Mouse (Mus musculus) spleen, postnatal 4 days (tissue): ENCODE measurements around the gene Slc5a11.
A peak's percentile ranks its signal among the peaks of the same experiment; 100 is the strongest.

Experiments
- DNase-seq, 2 experiments: peaks; one replicate each; pipeline ENCODE4 v3.0.0; 2022; ENCODE audit warnings: low spot score in 2 of 2

The Slc5a11 gene

GRCm38 (mm10) chr7:123212316-123212715 is 2.3 kb upstream of the Slc5a11 start:
- no peak for DNase-seq

GRCm38 (mm10) chr7:123215138-123215537 is 558 bp downstream of the Slc5a11 start:
- no peak for DNase-seq

GRCm38 (mm10) chr7:123217448-123218354 is 3.1 kb downstream of the Slc5a11 start:
- DNase-seq, result no peak

GRCm38 (mm10) chr7:123218620-123219019 is 4.0 kb downstream of the Slc5a11 start:
- DNase-seq, result no peak

GRCm38 (mm10) chr7:123219781-123220632 is 5.4 kb downstream of the Slc5a11 start:
- no peak for DNase-seq

- DNase-seq, result no peak
These were observed 6.0 kb downstream of the Slc5a11 start for GRCm38 (mm10) chr7:123220633-123220942.

- DNase-seq, result no peak
These were observed 9.5 kb downstream of the Slc5a11 start for GRCm38 (mm10) chr7:123224076-123224475.

GRCm38 (mm10) chr7:123225159-123225558 is 10.6 kb downstream of the Slc5a11 start:
- no peak for DNase-seq

GRCm38 (mm10) chr7:123235449-123235848 is 20.9 kb downstream of the Slc5a11 start:
- peak in 1 of 2 experiments; percentile 68 for DNase-seq

- DNase-seq, result no peak
These were observed 24.0 kb downstream of the Slc5a11 start for GRCm38 (mm10) chr7:123238621-123239020.

GRCm38 (mm10) chr7:123240064-123240463 is 25.5 kb downstream of the Slc5a11 start:
- DNase-seq, result no peak

GRCm38 (mm10) chr7:123242241-123242640 is 27.7 kb downstream of the Slc5a11 start:
- no peak for DNase-seq

GRCm38 (mm10) chr7:123244833-123245232 is 30.3 kb downstream of the Slc5a11 start:
- DNase-seq, result no peak

GRCm38 (mm10) chr7:123246504-123247084 is 32.0 kb downstream of the Slc5a11 start:
- no peak for DNase-seq

- no peak for DNase-seq
These were observed 33.6 kb downstream of the Slc5a11 start for GRCm38 (mm10) chr7:123248166-123248565.

GRCm38 (mm10) chr7:123251343-123251742 is 36.8 kb downstream of the Slc5a11 start:
- DNase-seq, result no peak

- DNase-seq, result no peak
These were observed 38.8 kb downstream of the Slc5a11 start for GRCm38 (mm10) chr7:123253396-123253795.

GRCm38 (mm10) chr7:123254196-123254970 is 39.8 kb downstream of the Slc5a11 start:
- no peak for DNase-seq

GRCm38 (mm10) chr7:123258103-123258502 is 43.5 kb downstream of the Slc5a11 start:
- DNase-seq, result no peak

- no peak for DNase-seq
These were observed 58.5 kb downstream of the Slc5a11 start for GRCm38 (mm10) chr7:123273056-123273455.

GRCm38 (mm10) chr7:123276568-123276967 is 62.0 kb downstream of the Slc5a11 start:
- DNase-seq, result no peak

GRCm38 (mm10) chr7:123279797-123280196 is 65.2 kb downstream of the Slc5a11 start:
- DNase-seq, result no peak
